Mouse (Mus musculus) heart, postnatal 0 days (tissue): Measurements from ENCODE around the gene Ampd3. TPM values are rescaled to one million over a fixed set of nuclear protein-coding genes. Genes with fewer than 3 reads are reported as not detected.

Source experiments
- ATAC-seq: fragments of 200-750 bp; cut with Nextera tagmentation; 2 replicates; pipeline ENCODE4 v1.8.0; 2017; ENCODE audit warnings: low read depth, moderate number of reproducible peaks, moderate library complexity; ENCODE audit not compliant: insufficient read depth
- DNase-seq: peaks from one replicate; pipeline ENCODE4 v3.0.0-alpha.2; 2016; ENCODE audit warnings: low spot score
- H3K27ac ChIP-seq: fragments of 300-500 bp; sonication (generic); 2 replicates; pipeline ENCODE4 v1.5.1; 2014; ENCODE audit warnings: low read depth, mild to moderate bottlenecking
- H3K27me3 ChIP-seq: fragments of 300-500 bp; sonication (generic); 2 replicates; pipeline ENCODE4 v1.6.1; 2014; ENCODE audit warnings: low read length, mixed read lengths; ENCODE audit not compliant: control insufficient read depth, insufficient read depth
- H3K36me3 ChIP-seq: fragments of 300-500 bp; sonication (generic); replicated peaks from 2 replicates; pipeline ENCODE4 v1.6.1; 2014; ENCODE audit warnings: low read length, mixed read lengths; ENCODE audit not compliant: control insufficient read depth, insufficient read depth
- H3K4me1 ChIP-seq: fragments of 300-500 bp; sonication (generic); 2 replicates; pipeline ENCODE4 v1.6.1; 2014; ENCODE audit warnings: antibody characterized with exemption; ENCODE audit not compliant: control insufficient read depth, insufficient read depth
- H3K4me2 ChIP-seq: fragments of 300-500 bp; sonication (generic); 2 replicates; pipeline ENCODE4 v1.6.1; 2014; ENCODE audit warnings: low read depth, mild to moderate bottlenecking, low read length, moderate library complexity
- H3K4me3 ChIP-seq: fragments of 300-500 bp; sonication (generic); 2 replicates; pipeline ENCODE4 v1.5.1; 2014; ENCODE audit warnings: low read depth, low read length
- H3K9ac ChIP-seq: fragments of 300-500 bp; sonication (generic); replicated peaks from 2 replicates; pipeline ENCODE4 v1.6.1; 2014; ENCODE audit warnings: low read depth, low read length, mixed read lengths
- H3K9me3 ChIP-seq: fragments of 300-500 bp; sonication (generic); replicated peaks from 2 replicates; pipeline ENCODE4 v1.6.1; 2016; ENCODE audit warnings: low read length; ENCODE audit not compliant: control insufficient read depth
- CTCF ChIP-seq: IDR thresholded peaks from 2 replicates; pipeline ENCODE4 v1.5.1; 2016; ENCODE audit warnings: antibody characterized with exemption, control low read depth, low read depth
- EP300 ChIP-seq: IDR thresholded peaks from 2 replicates; pipeline ENCODE4 v1.6.1; 2016; ENCODE audit warnings: antibody characterized with exemption, low read depth
- WGBS: fragments of 180-500 bp; shearing (Covaris S2); extraction: QIAGEN DNeasy Blood & Tissue Kit; methylation state at CpG from one replicate; pipeline ENCODE4 v1.1.7; 2014; 5-methylcytosine and 5-hydroxymethylcytosine counted together
- polyA plus RNA-seq: library from polyadenylated mRNA; unstranded; fragments of >200 nt; fragmentation: Nextera tagmentation; extraction: Ambion mirVana; gene quantifications from 2 replicates; pipeline ENCODE4 v1.2.1, GENCODE M21; 2015
- total RNA-seq: library from RNA; depleted of rRNA; stranded (reverse); fragments of >200 nt; gene quantifications from 2 replicates; pipeline ENCODE4 v1.2.3, GENCODE M21; 2014; ENCODE audit warnings: low replicate concordance

Gene Ampd3
- total and polyA plus RNA-seq, 2 experiments from 2014 or later = 15.6 to 19.7 TPM

DNA sequence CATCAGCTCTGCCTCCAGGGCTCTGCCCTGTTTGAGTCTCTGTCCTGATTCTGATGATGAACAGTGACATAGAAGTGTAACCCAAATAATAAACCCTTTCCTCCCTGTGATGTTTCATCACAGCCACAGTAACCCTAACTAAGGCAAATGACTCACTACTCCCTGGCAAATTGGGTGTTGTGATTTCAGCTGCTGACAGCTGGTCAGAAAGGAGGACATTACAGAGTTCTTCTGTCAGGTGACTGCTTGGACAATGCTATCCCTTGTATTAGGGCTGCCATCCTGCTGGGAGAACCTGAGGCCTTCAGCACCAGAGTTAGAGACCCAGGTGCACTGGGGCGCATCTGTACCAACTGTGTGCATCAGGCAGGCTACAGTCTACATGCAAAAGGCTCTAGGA lies 14.7 kb upstream of the Ampd3 start:
- TF ChIP-seq CTCF (no peak), EP300 (no peak)
- Histone ChIP-seq H3K9me3 (no peaks in the 10 kb centered on the region), H3K27me3 (no peaks in the 10 kb centered on the region), H3K9ac (no peak overlapping the region), H3K27ac (no peak overlapping the region), H3K4me3 (no peak overlapping the region), H3K36me3 (no peaks in the 10 kb centered on the region), H3K4me2 (no peak overlapping the region), H3K4me1 (no peaks in the 10 kb centered on the region)
- 93% methylated on average over 1 of the region's 1 CpGs for WGBS
- DNase-seq = no peak
- ATAC-seq = no peak

DNA sequence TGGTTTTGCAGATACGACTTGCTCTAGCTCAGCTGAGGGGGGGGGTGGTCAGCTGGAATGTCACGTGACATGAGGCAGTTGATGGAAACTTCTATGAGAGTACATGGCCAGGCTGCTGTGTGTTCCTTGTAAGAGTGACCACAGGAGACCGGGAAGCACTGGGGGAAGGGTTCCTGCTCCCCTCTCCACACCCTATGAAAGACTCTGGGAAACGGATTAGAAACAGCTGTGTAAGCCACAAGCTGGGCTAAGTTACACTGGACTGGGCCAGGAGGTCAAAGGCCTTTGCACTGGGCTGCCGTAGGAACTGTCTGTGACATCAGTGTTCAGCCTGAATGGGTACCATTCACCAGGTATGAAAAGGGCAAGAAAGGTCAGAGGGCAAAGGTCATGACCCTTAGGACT lies 14.1 kb upstream of the Ampd3 start:
- WGBS = 60% methylated on average over 5 of the region's 5 CpGs
- Histone ChIP-seq H3K4me2 (no peak overlapping the region), H3K9ac (no peak overlapping the region), H3K4me1 (no peaks in the 10 kb centered on the region), H3K9me3 (no peaks in the 10 kb centered on the region), H3K27me3 (no peaks in the 10 kb centered on the region), H3K36me3 (no peaks in the 10 kb centered on the region), H3K4me3 (no peak overlapping the region), H3K27ac (no peak overlapping the region)
- TF ChIP-seq CTCF (no peak), EP300 (no peak)
- ATAC-seq = peak; percentile 30
- no peak for DNase-seq

DNA sequence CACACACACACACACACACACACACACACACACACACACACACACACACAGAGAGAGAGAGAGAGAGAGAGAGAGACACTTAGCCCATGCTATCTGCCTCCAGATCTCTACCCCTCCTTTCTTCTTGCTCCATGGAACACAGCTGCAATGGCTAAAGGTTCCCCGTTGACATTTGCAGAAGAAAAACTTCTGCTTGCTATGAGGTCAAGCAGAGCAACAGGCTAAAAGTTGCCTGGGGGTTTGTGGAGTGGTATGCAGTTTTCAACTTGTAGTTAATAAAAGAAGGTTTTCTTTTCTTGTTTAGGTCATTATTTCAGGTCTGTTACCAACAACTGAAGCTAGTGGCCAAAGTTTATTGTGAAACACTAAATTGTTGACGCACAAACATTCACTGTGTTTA lies 11.6 kb upstream of the Ampd3 start:
- 61% methylated on average over 2 of the region's 2 CpGs for WGBS
- Histone ChIP-seq H3K27ac (no peak overlapping the region), H3K9ac (no peak overlapping the region), H3K36me3 (no peaks in the 10 kb centered on the region), H3K4me1 (no peaks in the 10 kb centered on the region), H3K9me3 (no peaks in the 10 kb centered on the region), H3K27me3 (no peaks in the 10 kb centered on the region), H3K4me2 (no peak overlapping the region), H3K4me3 (no peak overlapping the region)
- TF ChIP-seq EP300 (no peak), CTCF (no peak)
- DNase-seq = no peak
- no peak for ATAC-seq

DNA sequence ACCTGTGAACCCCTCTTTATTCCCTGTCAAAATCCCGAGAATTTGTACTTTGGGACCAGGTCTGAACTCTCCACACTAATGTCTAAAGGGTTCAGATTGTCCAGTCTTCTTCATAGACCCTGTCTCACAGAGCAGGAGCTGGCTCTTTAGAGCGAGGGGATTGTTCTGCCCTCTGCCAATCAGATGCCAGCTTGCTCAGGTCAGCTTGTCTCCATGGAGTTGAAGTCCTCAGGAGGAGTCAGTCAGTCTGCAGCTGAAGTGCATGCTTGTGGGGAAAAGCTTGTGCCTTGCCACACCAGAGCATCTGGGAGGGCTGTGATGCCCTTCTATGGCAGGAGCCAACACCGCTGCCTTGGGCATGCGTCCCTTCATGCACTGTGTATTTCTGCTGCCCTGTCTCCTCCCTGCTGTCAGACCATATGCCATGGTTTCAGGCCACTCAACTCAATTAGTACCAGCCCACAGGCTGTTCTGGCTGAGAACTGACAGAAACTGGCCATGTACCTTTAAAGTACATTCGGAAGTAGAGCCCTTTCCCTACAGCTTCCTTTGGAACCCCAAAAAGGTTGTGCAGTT lies 5.3 kb upstream of the Ampd3 start:
- H3K4me2 ChIP-seq = no peak overlapping the region
- no peaks in the 10 kb centered on the region for H3K9me3 ChIP-seq
- H3K27ac ChIP-seq = no peak overlapping the region
- TF ChIP-seq EP300 (no peak), CTCF (no peak)
- WGBS = 61% methylated on average over 5 of the region's 5 CpGs
- H3K4me1 ChIP-seq = 0 out of 2 replicates have a peak, but pooled peaks cover 2% of the 10 kb centered on the region
- H3K36me3 ChIP-seq = no peaks in the 10 kb centered on the region
- no peaks in the 10 kb centered on the region for H3K27me3 ChIP-seq
- H3K9ac ChIP-seq = no peak overlapping the region
- DNase-seq (no peak), ATAC-seq (no peak)
- H3K4me3 ChIP-seq = no peak overlapping the region

DNA sequence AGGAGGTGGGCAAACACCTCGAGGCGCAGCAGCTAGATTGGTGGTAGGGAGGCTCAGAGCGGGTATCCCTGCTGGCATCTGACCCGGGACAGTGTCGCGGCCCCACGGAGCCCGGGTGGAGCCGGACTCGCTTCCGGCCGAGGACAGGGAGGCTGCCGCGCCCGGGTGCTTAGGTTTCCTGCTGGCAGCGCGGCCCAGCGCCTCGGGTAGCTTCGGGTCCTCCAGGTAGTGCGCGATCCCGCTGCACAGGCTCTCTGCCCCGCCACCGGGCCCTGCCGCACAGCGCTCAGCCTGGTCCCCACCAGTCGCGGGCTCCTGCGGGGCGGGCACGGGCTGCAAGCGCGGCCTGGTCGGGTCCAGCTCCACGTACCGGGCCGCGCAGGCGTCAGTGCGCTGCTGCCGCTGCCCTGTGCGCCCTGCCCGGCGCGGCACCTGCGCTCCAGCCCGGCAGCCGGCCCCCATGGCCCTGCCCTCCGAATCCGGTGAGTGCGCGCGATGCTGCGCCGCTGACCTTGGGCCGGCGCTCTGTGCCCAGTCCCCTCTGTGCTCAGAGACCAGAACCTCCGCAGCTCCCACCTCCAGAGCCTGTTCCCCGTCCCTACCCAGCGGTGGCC lies 552 bp downstream of the Ampd3 start:
- peaks cover 24% of the 10 kb centered on the region for H3K4me1 ChIP-seq
- peak overlapping the region; percentile 69 for H3K9ac ChIP-seq
- H3K27ac ChIP-seq = peak overlapping the region; percentile 70
- no peaks in the 10 kb centered on the region for H3K9me3 ChIP-seq
- peak overlapping the region; percentile 58 for H3K4me3 ChIP-seq
- TF ChIP-seq EP300 (no peak), CTCF (no peak)
- no peaks in the 10 kb centered on the region for H3K27me3 ChIP-seq
- H3K36me3 ChIP-seq = no peaks in the 10 kb centered on the region
- ATAC-seq = peak; percentile 69
- peak overlapping the region; percentile 83 for H3K4me2 ChIP-seq
- 1% methylated on average over 58 of the region's 61 CpGs for WGBS
- DNase-seq = no peak

DNA sequence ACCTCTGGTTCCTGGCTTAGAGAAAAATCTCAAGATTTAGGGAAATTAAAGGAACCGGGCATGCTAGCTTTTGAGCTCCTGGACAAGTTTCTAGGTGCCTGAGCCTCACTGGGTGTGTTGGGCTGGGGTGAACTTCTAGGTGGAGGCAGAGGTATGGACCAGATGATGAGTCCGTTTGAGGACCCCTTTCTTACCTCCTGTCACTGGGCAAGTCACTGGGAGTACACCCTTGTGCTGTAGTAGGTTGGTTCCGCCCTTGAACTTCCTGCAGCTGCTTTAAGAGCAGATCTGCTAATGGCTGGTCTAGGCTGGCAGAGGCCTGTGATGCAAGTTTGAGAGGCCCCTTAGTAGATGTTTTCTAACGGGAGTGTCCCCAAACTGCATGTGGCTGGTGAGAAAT lies 1.1 kb downstream of the Ampd3 start:
- no peaks in the 10 kb centered on the region for H3K36me3 ChIP-seq
- peak overlapping the region; percentile 69 for H3K9ac ChIP-seq
- H3K9me3 ChIP-seq = no peaks in the 10 kb centered on the region
- no peaks in the 10 kb centered on the region for H3K27me3 ChIP-seq
- peak overlapping the region; percentile 58 for H3K4me3 ChIP-seq
- WGBS = 50% methylated on average over 4 of the region's 4 CpGs
- H3K4me1 ChIP-seq = peaks cover 29% of the 10 kb centered on the region
- ATAC-seq = no peak
- H3K27ac ChIP-seq = peak overlapping the region; percentile 70
- peak overlapping the region; percentile 83 for H3K4me2 ChIP-seq
- TF ChIP-seq CTCF = no peak
- no peak for TF ChIP-seq EP300
- DNase-seq = no peak
